7 mouse cellular contexts compared by ENCODE assay signal in the genomic region with DNA sequence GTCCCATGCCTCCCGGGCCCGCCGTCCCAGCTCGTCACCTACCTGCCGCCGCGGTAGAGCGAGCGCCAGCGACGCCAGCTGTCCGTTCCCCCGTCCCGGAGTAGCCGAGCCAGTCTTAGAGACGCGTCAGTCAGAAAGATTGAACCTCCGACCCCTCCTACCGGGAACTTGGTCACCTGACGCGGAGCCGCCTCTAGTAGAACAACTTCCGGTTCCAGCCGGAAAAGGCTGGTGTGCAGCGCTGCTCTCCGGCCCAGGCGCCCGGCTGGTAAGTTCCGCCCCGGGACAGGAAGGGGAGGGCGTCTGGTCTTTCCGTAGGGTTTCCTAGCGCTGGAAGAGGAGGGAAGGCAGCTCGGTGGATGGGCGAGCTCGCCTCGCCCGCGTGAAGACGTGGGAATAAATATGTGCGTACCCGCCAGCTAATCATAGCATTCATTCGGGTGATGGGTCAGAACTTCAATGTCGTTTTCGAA. TPM values are rescaled to one million over a fixed set of nuclear protein-coding genes. Genes with fewer than 3 reads are reported as not detected.
DNase-seq lines count a peak whose midpoint lies in the region; ATAC-seq lines count a peak whose summit lies in the region.

A gene (minus strand): TSS at position 197 of the 473 bp plus-strand sequence.

- H3K4me2 ChIP-seq in intestine, embryonic 16.5 days (ENCODE audit: low read depth, low read length): peak within 1 kb of the TSS; percentile 92
- H3K4me2 ChIP-seq in midbrain, embryonic 11.5 days: peak within 1 kb of the TSS; percentile 93

- H3K9me3 ChIP-seq in intestine, embryonic 16.5 days (ENCODE audit: control insufficient read depth, low read length): no peaks in the 10 kb centered on the region
- no peaks in the 10 kb centered on the region for H3K9me3 ChIP-seq in midbrain, embryonic 11.5 days (ENCODE audit: control insufficient read depth, low read length)

- intact Hi-C loops in left cerebral cortex, postnatal 36 days (cut with DNase I): loop anchor here (5.0 to 10.0 kb wide), 2 partner anchors 65 to 463 kb away; a partner anchor contains a TSS

- DNase-seq in adrenal gland, adult 8-10 months: peak; percentile 95
- peak; percentile 94 for DNase-seq in embryo, embryonic 9.5 days (ENCODE audit: extremely low spot score)
- DNase-seq in gastrocnemius, postnatal 4 days (ENCODE audit: low spot score in 2 of 2): peak; percentile 82 to 91
- DNase-seq in left cerebral cortex, postnatal 36 days (ENCODE audit: low spot score in 2 of 2): peak; percentile 93 to 94
- peak; percentile 99 for DNase-seq in midbrain, embryonic 11.5 days (ENCODE audit: low spot score, missing footprints)
- peak; percentile 94 for DNase-seq in skeletal muscle tissue, adult 2 months (ENCODE audit: low read depth, low spot score)

- H3K4me3 ChIP-seq in intestine, embryonic 16.5 days (ENCODE audit: low read length): peak within 1 kb of the TSS; percentile 93
- peak within 1 kb of the TSS; percentile 84 for H3K4me3 ChIP-seq in midbrain, embryonic 11.5 days (ENCODE audit: low read depth, low read length)

- H3K36me3 ChIP-seq in intestine, embryonic 16.5 days (ENCODE audit: control insufficient read depth, insufficient read depth, low read length): no peaks in the 10 kb centered on the region; the same call in 1 of the 2 replicates
- H3K36me3 ChIP-seq in midbrain, embryonic 11.5 days (ENCODE audit: control insufficient read depth, insufficient read depth, low read length): no peaks in the 10 kb centered on the region

- peak within 1 kb of the TSS; percentile 95 for H3K9ac ChIP-seq in intestine, embryonic 16.5 days (ENCODE audit: low read depth, low read length)
- H3K9ac ChIP-seq in midbrain, embryonic 11.5 days (ENCODE audit: low read length): peak within 1 kb of the TSS; percentile 85

- H3K27me3 ChIP-seq in intestine, embryonic 16.5 days (replicated peaks; ENCODE audit: control insufficient read depth, insufficient read depth, low read length): no peaks in the 10 kb centered on the region
- no peaks in the 10 kb centered on the region for H3K27me3 ChIP-seq in midbrain, embryonic 11.5 days (ENCODE audit: control insufficient read depth, insufficient read depth, low read length)

- under 1% methylated on average over 45 of the region's 45 CpGs for WGBS in intestine, embryonic 16.5 days
- WGBS in midbrain, embryonic 11.5 days: under 1% methylated on average over 45 of the region's 45 CpGs

- H3K4me1 ChIP-seq in intestine, embryonic 16.5 days (ENCODE audit: control insufficient read depth, insufficient read depth, low read length): peaks cover 12% of the 10 kb centered on the region
- peaks cover 14% of the 10 kb centered on the region for H3K4me1 ChIP-seq in midbrain, embryonic 11.5 days (ENCODE audit: control insufficient read depth, insufficient read depth, low read length)

- peak within 1 kb of the TSS; percentile 97 for H3K27ac ChIP-seq in intestine, embryonic 16.5 days (ENCODE audit: low read length)
- peak within 1 kb of the TSS; percentile 81 for H3K27ac ChIP-seq in midbrain, embryonic 11.5 days (ENCODE audit: low read depth, low read length)

- ATAC-seq in intestine, embryonic 16.5 days: peak; percentile 97
- ATAC-seq in midbrain, embryonic 11.5 days (ENCODE audit: low FRiP score): peak; percentile 97

RNA-seq across cellular contexts. Expression of the gene that starts here (rescaled TPM):
- 10 to 100 TPM; 34.8 to 45.3 (median 38.5) TPM for total RNA-seq in adrenal gland, adult 8-10 months (2022)
- 10 to 100 TPM; 24.2 to 26.5 TPM for total RNA-seq in gastrocnemius, postnatal 4 days (2021)
- polyA plus RNA-seq in intestine, embryonic 16.5 days (2015; fragmentation: Nextera tagmentation; extraction: Ambion mirVana): 34.1 and 36.1 TPM in 2 replicates
- total RNA-seq in left cerebral cortex, postnatal 36 days (2021): 10 to 100 TPM; 26.9 to 27.5 TPM
- polyA plus RNA-seq in midbrain, embryonic 11.5 days (2014; fragmentation: Nextera tagmentation; extraction: Ambion mirVana): 51.9 and 54.3 TPM in 2 replicates

Comparison
In these comparisons a context has a peak if more than half of its experiments do, and no peak if none do; other contexts are left out.
1. Peak in every context shown above with its lines: DNase-seq, ATAC-seq, H3K4me3 ChIP-seq and H3K27ac ChIP-seq.